Mouse (Mus musculus) fat pad, adult 2 months (tissue): Measurements from ENCODE around the gene Gm38392.

Source experiments
- DNase-seq: peaks from one replicate; pipeline ENCODE4 v3.0.0-alpha.2; 2011; ENCODE audit warnings: low read depth, low spot score; ENCODE audit errors: extremely low read depth

Gene Gm38392

DNA sequence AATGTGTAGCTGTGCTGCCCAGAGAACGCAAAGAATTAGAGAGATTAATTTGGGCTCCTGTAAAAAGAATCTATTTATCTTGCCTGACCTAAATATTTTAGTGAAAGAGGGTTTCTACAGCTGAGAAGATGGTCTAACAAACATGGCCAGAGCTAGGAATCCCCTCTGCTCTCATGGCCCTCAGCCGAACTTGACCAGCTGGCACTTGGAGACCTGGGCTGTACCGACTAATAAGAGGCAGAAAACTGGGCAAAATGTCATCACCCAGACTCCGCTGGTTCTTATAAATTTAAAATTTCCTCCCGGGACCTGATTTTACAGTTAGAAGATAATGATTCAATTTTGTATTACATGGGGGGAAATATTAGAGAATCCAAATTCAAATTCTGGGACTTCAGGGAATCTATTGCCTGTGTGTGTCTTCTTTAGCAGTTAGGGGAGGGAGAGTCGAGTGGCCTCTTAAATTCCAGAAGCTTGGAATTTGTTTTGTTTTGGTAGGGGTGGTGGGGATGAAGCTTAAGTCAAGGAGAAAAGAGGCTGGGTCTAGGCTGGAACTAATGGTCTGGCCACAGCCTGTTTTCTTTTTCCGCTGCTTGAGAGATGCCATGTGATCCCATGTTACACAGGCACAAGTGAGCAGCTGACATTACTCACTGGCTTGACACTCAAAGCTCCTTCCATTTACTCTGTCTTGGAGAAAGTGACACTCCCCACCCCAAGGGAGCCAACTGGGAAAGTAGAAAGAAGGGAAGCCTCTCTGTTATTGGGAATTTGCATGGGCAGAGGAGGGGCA lies 70.3 kb downstream of the Gm38392 start:
- no peak for DNase-seq

GRCm38 (mm10) chr3:88216116-88216515 lies 70.9 kb downstream of the Gm38392 start:
- no peak for DNase-seq

- DNase-seq, result no peak
These were observed 71.4 kb downstream of the Gm38392 start for GRCm38 (mm10) chr3:88215553-88216004.

GRCm38 (mm10) chr3:88214971-88215552 lies 71.9 kb downstream of the Gm38392 start:
- no peak for DNase-seq

GRCm38 (mm10) chr3:88214197-88214938 lies 72.6 kb downstream of the Gm38392 start:
- no peak for DNase-seq

DNA sequence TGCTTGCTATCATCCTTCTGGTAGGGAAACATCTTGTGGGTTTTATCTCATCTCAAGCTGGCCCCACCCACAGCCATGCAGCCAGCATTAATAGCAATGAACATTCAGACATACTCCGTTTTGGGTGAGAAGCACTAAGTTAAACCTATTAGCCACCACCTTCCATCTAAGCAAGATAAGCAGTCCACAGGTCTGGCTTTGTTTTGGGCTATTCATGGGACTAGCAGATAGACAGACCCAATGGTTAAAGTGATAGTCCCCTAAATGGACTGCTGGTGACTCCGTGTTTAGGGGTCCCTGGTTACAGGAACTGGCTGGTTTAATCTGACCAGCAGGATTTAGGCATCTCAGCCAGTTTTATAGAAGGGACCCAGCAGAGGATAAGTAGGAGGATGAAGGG lies 74.0 kb downstream of the Gm38392 start:
- no peak for DNase-seq

- no peak for DNase-seq
These were observed 74.7 kb downstream of the Gm38392 start for GRCm38 (mm10) chr3:88212356-88212755.

GRCm38 (mm10) chr3:88210918-88211317 lies 76.1 kb downstream of the Gm38392 start:
- no peak for DNase-seq

- no peak for DNase-seq
These were observed 76.9 kb downstream of the Gm38392 start for GRCm38 (mm10) chr3:88210121-88210520.

DNA sequence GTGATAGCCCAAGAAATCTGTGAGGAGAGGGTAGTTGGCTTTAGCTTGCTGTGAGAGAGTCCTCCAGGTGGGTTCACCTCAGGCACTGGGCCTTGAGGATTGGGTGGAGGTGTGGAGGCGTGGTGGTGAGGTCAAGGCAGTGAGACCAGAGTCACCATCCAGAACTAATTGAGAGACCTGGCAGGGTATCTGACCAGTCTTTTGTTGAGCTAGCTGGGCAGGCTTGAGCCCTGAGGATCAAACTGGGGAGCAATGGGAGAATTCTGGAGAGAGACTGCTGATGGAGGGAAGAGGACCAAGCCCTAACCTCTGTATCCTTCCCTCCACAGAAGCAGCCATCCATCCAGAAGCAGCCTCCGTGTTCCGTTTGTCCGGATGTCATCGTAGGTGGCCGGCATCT lies 77.7 kb downstream of the Gm38392 start:
- DNase-seq, result no peak

- no peak for DNase-seq
These were observed 78.7 kb downstream of the Gm38392 start for GRCm38 (mm10) chr3:88208226-88208720.

DNA sequence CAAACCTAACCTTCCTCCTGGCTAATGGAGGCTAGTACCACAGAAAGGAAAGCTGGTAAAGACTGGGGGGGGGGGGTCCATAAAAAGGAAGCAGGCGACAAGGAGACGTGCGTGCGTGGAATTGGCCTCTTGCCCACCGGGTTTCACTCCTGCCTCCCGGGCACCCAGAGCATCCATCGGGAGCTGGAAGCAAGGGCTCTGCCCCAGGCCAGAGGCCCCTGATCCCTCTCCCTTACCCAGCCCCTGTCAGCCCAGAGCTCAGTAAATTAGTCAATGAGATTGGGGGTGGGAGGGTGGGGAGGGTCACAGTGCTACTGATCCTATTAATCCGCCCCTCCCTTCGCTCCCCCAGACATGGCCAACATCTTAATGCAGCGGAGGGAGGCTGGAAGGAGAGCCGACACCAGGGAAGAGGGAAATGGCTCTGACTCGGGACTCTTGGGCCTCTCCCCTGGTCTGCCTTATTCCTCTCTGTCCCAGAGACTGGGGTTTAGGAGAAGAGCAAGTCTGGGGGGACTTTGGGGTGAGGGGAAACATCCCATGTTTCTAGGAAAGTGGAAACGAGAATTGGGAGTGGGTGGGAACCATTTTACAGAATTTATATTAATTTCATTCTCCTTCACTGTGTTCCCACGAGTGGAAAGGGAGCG lies 79.4 kb downstream of the Gm38392 start:
- no peak for DNase-seq

DNA sequence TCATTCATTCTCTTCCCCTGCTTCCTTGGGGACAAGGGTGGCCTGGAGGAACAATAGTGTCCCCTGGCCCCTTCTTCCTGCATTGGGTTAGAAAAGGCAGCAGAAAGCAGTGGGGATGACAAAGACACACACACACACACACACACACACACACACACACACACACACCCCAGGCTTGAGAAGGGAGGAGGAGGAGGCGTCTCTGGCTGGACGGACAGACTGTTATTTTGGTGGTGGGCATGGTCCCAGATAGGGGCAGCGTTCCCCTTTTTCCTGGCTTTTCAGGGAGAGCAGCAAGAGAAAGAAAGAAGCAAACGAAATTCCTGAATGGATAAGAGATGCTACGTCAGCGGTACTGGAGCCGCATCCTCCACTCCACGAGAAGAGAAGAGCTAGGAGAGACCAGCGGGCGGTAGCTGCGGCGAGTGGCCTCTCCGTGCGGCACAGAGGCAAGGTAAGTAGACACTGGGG lies 80.1 kb downstream of the Gm38392 start:
- no peak for DNase-seq

DNA sequence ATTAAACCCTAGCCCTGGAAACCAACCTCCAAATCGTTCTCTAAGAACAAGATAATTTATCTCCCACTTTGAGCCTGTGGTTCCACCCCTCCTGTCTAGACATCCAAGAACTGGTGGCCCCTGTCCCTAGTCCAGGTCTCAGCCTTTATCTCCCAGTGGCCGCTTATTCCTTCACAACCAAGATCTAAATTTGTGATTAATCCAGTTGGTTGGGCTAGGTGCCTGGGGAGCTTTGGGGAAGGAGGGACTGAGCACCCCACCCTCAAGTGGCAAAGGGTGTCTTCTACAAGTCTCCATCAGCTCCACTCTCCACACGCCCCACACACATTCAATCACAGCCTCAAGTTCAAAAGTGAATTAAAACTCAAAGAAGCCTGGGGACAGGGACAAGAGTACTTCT lies 80.5 kb downstream of the Gm38392 start:
- DNase-seq, result no peak

GRCm38 (mm10) chr3:88205563-88206491 lies 81.2 kb downstream of the Gm38392 start:
- no peak for DNase-seq

DNA sequence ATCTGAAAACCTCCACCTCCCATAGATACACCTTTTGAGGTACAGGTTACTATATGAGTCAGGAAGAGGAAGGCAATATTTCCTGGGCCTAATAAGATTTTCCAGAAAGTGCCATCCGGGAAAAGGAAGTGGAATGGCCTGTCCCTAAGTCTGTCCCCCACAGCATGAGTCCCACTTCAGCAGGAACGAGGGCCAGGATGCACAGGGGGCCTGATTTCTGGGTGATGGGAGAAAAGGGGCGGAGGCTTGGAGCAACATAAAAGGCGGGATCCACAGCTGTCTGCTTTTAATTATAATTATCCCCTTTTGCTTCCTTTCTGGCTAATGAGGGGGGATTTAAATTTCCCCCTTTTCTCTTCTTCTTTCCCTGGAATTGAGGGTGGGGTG lies 81.8 kb downstream of the Gm38392 start:
- no peak for DNase-seq

DNA sequence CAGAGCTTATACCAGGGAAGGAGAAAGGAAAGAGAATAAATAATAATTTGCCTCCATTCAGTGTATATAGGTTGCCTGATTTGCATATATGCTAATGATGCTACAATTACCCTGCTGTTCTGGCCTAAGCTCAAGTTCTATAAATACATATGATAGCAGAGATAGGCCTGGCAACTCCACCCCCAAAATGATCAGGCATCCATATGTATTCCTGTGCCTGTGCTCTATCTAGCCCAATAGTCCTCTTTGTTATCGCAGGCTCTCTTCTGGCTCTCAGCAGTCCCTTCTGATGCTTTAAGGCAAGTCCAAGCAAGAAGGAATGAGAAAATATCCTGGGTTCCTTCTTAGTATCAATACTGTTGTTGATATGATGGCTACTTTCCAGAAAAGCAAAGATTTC lies 82.3 kb downstream of the Gm38392 start:
- no peak for DNase-seq

- DNase-seq, result no peak
These were observed 82.9 kb downstream of the Gm38392 start for GRCm38 (mm10) chr3:88203999-88204700.

GRCm38 (mm10) chr3:88203456-88203855 lies 83.6 kb downstream of the Gm38392 start:
- DNase-seq, result no peak
